Mouse (Mus musculus): Measurements from ENCODE around the gene Ankrd63. TPM values are rescaled to one million over a fixed set of nuclear protein-coding genes. Genes with fewer than 3 reads are reported as not detected.
A peak's percentile ranks its signal among the peaks of the same experiment; 100 is the strongest.

Gene Ankrd63
- polyA plus RNA-seq, 1 experiment from 2014 or later = 0.06 TPM

- no peak overlapping the region for H3K27ac ChIP-seq (ENCODE audit: low read length)
- no peaks in the 10 kb centered on the region for H3K9me3 ChIP-seq (replicated peaks; ENCODE audit: control insufficient read depth, low read length)
- WGBS (ENCODE audit: insufficient replicate concordance) = 41% methylated on average over 15 of the region's 15 CpGs
- no peak overlapping the region for H3K4me3 ChIP-seq (ENCODE audit: low read depth, low read length)
- no peak overlapping the region for H3K4me2 ChIP-seq (ENCODE audit: low read depth, low read length)
- H3K27me3 ChIP-seq (ENCODE audit: control insufficient read depth, insufficient read depth, low read depth, low read length) = peaks cover 43% of the 10 kb centered on the region
- peaks cover 13% of the 10 kb centered on the region for H3K4me1 ChIP-seq (ENCODE audit: control insufficient read depth, low read depth, low read length)
- ATAC-seq (ENCODE audit: low read depth) = no peak
- no peaks in the 10 kb centered on the region for H3K36me3 ChIP-seq (ENCODE audit: control insufficient read depth, insufficient read depth)
- no peak overlapping the region for H3K9ac ChIP-seq (ENCODE audit: low read depth, low read length)
Measured at GRCm38 (mm10) chr2:118673686-118674465, 29.9 kb downstream of the Ankrd63 start.

GRCm38 (mm10) chr2:118671728-118672127 is 32.0 kb downstream of the Ankrd63 start:
- H3K9me3 ChIP-seq (replicated peaks; ENCODE audit: control insufficient read depth, low read length) = no peaks in the 10 kb centered on the region
- H3K27ac ChIP-seq (ENCODE audit: low read length) = no peak overlapping the region
- H3K27me3 ChIP-seq (ENCODE audit: control insufficient read depth, insufficient read depth, low read depth, low read length) = peaks cover 24% of the 10 kb centered on the region
- no peak overlapping the region for H3K4me2 ChIP-seq (ENCODE audit: low read depth, low read length)
- no peak overlapping the region for H3K9ac ChIP-seq (ENCODE audit: low read depth, low read length)
- peaks cover under 1% of the 10 kb centered on the region; the same call in 1 of the 2 replicates for H3K4me1 ChIP-seq (ENCODE audit: control insufficient read depth, low read depth, low read length)
- H3K4me3 ChIP-seq (ENCODE audit: low read depth, low read length) = no peak overlapping the region
- WGBS (ENCODE audit: insufficient replicate concordance) = 38% methylated on average over 1 of the region's 1 CpGs
- no peak for ATAC-seq (ENCODE audit: low read depth)
- H3K36me3 ChIP-seq (ENCODE audit: control insufficient read depth, insufficient read depth) = no peaks in the 10 kb centered on the region

GRCm38 (mm10) chr2:118669785-118670184 is 34.0 kb downstream of the Ankrd63 start:
- no peaks in the 10 kb centered on the region; the same call in 1 of the 2 replicates for H3K4me1 ChIP-seq (ENCODE audit: control insufficient read depth, low read depth, low read length)
- H3K9ac ChIP-seq (ENCODE audit: low read depth, low read length) = no peak overlapping the region
- H3K27me3 ChIP-seq (ENCODE audit: control insufficient read depth, insufficient read depth, low read depth, low read length) = peaks cover 6% of the 10 kb centered on the region
- WGBS (ENCODE audit: insufficient replicate concordance) = 37% methylated on average over 2 of the region's 2 CpGs
- H3K4me3 ChIP-seq (ENCODE audit: low read depth, low read length) = no peak overlapping the region
- H3K9me3 ChIP-seq (replicated peaks; ENCODE audit: control insufficient read depth, low read length) = no peaks in the 10 kb centered on the region
- H3K27ac ChIP-seq (ENCODE audit: low read length) = no peak overlapping the region
- H3K4me2 ChIP-seq (ENCODE audit: low read depth, low read length) = no peak overlapping the region
- H3K36me3 ChIP-seq (ENCODE audit: control insufficient read depth, insufficient read depth) = no peaks in the 10 kb centered on the region
- ATAC-seq (ENCODE audit: low read depth) = no peak

GRCm38 (mm10) chr2:118669245-118669644 is 34.5 kb downstream of the Ankrd63 start:
- Histone ChIP-seq H3K27me3 (ENCODE audit: control insufficient read depth, insufficient read depth, low read depth, low read length) (peaks cover under 1% of the 10 kb centered on the region), H3K36me3 (ENCODE audit: control insufficient read depth, insufficient read depth) (no peaks in the 10 kb centered on the region), H3K27ac (ENCODE audit: low read length) (no peak overlapping the region), H3K9me3 (replicated peaks; ENCODE audit: control insufficient read depth, low read length) (no peaks in the 10 kb centered on the region), H3K9ac (ENCODE audit: low read depth, low read length) (no peak overlapping the region), H3K4me1 (ENCODE audit: control insufficient read depth, low read depth, low read length) (peaks cover under 1% of the 10 kb centered on the region), H3K4me2 (ENCODE audit: low read depth, low read length) (no peak overlapping the region), H3K4me3 (ENCODE audit: low read depth, low read length) (no peak overlapping the region)
- WGBS (ENCODE audit: insufficient replicate concordance) = 67% methylated on average over 6 of the region's 6 CpGs
- no peak for ATAC-seq (ENCODE audit: low read depth)

- ATAC-seq (ENCODE audit: low read depth) = no peak
- no peak overlapping the region for H3K27ac ChIP-seq (ENCODE audit: low read length)
- no peak overlapping the region for H3K9ac ChIP-seq (ENCODE audit: low read depth, low read length)
- H3K4me1 ChIP-seq (ENCODE audit: control insufficient read depth, low read depth, low read length) = peaks cover 21% of the 10 kb centered on the region
- H3K9me3 ChIP-seq (replicated peaks; ENCODE audit: control insufficient read depth, low read length) = no peaks in the 10 kb centered on the region
- no peaks in the 10 kb centered on the region for H3K36me3 ChIP-seq (ENCODE audit: control insufficient read depth, insufficient read depth)
- H3K4me3 ChIP-seq (ENCODE audit: low read depth, low read length) = no peak overlapping the region
- no peak overlapping the region for H3K4me2 ChIP-seq (ENCODE audit: low read depth, low read length)
- WGBS (ENCODE audit: insufficient replicate concordance) = 57% methylated on average over 5 of the region's 5 CpGs
- H3K27me3 ChIP-seq (ENCODE audit: control insufficient read depth, insufficient read depth, low read depth, low read length) = no peaks in the 10 kb centered on the region; the same call in 1 of the 2 replicates
Measured at GRCm38 (mm10) chr2:118667181-118667580, 36.6 kb downstream of the Ankrd63 start.

GRCm38 (mm10) chr2:118665616-118666015 is 38.1 kb downstream of the Ankrd63 start:
- no peaks in the 10 kb centered on the region for H3K36me3 ChIP-seq (ENCODE audit: control insufficient read depth, insufficient read depth)
- H3K9me3 ChIP-seq (replicated peaks; ENCODE audit: control insufficient read depth, low read length) = no peaks in the 10 kb centered on the region
- no peak overlapping the region for H3K4me3 ChIP-seq (ENCODE audit: low read depth, low read length)
- H3K27me3 ChIP-seq (ENCODE audit: control insufficient read depth, insufficient read depth, low read depth, low read length) = no peaks in the 10 kb centered on the region
- H3K9ac ChIP-seq (ENCODE audit: low read depth, low read length) = no peak overlapping the region
- ATAC-seq (ENCODE audit: low read depth) = no peak
- H3K4me1 ChIP-seq (ENCODE audit: control insufficient read depth, low read depth, low read length) = peaks cover 36% of the 10 kb centered on the region
- H3K4me2 ChIP-seq (ENCODE audit: low read depth, low read length) = no peak overlapping the region
- WGBS (ENCODE audit: insufficient replicate concordance) = 68% methylated on average over 4 of the region's 4 CpGs
- H3K27ac ChIP-seq (ENCODE audit: low read length) = no peak overlapping the region

- H3K27me3 ChIP-seq (ENCODE audit: control insufficient read depth, insufficient read depth, low read depth, low read length) = no peaks in the 10 kb centered on the region
- no peak overlapping the region for H3K27ac ChIP-seq (ENCODE audit: low read length)
- H3K4me3 ChIP-seq (ENCODE audit: low read depth, low read length) = no peak overlapping the region
- H3K4me1 ChIP-seq (ENCODE audit: control insufficient read depth, low read depth, low read length) = peaks cover 38% of the 10 kb centered on the region
- H3K4me2 ChIP-seq (ENCODE audit: low read depth, low read length) = no peak overlapping the region
- no peaks in the 10 kb centered on the region for H3K9me3 ChIP-seq (replicated peaks; ENCODE audit: control insufficient read depth, low read length)
- WGBS (ENCODE audit: insufficient replicate concordance) = 63% methylated on average over 3 of the region's 3 CpGs
- no peaks in the 10 kb centered on the region for H3K36me3 ChIP-seq (ENCODE audit: control insufficient read depth, insufficient read depth)
- no peak overlapping the region for H3K9ac ChIP-seq (ENCODE audit: low read depth, low read length)
- no peak for ATAC-seq (ENCODE audit: low read depth)
Measured at GRCm38 (mm10) chr2:118664975-118665516, 38.7 kb downstream of the Ankrd63 start.

GRCm38 (mm10) chr2:118663804-118664766 is 39.7 kb downstream of the Ankrd63 start:
- Histone ChIP-seq H3K9me3 (replicated peaks; ENCODE audit: control insufficient read depth, low read length) (no peaks in the 10 kb centered on the region), H3K4me3 (ENCODE audit: low read depth, low read length) (peak overlapping the region; percentile 64), H3K27ac (ENCODE audit: low read length) (no peak overlapping the region), H3K4me1 (ENCODE audit: control insufficient read depth, low read depth, low read length) (peaks cover 46% of the 10 kb centered on the region), H3K9ac (ENCODE audit: low read depth, low read length) (peak overlapping the region; percentile 69), H3K36me3 (ENCODE audit: control insufficient read depth, insufficient read depth) (no peaks in the 10 kb centered on the region), H3K27me3 (ENCODE audit: control insufficient read depth, insufficient read depth, low read depth, low read length) (no peaks in the 10 kb centered on the region), H3K4me2 (ENCODE audit: low read depth, low read length) (peak overlapping the region; percentile 91)
- 54% methylated on average over 19 of the region's 19 CpGs for WGBS (ENCODE audit: insufficient replicate concordance)
- ATAC-seq (ENCODE audit: low read depth) = no peak
